Mouse (Mus musculus) thymus, adult 2 months (tissue): ENCODE results near the gene Prss42. TPM values are rescaled to one million over a fixed set of nuclear protein-coding genes. Genes with fewer than 3 reads are reported as not detected.

Source experiments
- DNase-seq: peaks from one replicate; pipeline ENCODE4 v3.0.0; 2021
- H3K27ac ChIP-seq: fragments of 200-500 bp; 2 replicates; pipeline ENCODE4 v1.5.1; 2012; ENCODE audit warnings: low read length, control low read depth; ENCODE audit not compliant: control insufficient read depth, insufficient read depth
- H3K27me3 ChIP-seq: fragments of 200-500 bp; 2 replicates; pipeline ENCODE4 v1.6.1; 2012; ENCODE audit warnings: mild to moderate bottlenecking, low read length, moderate library complexity, mixed read lengths; ENCODE audit not compliant: control insufficient read depth, insufficient read depth
- H3K36me3 ChIP-seq: fragments of 200-500 bp; 2 replicates; pipeline ENCODE4 v1.6.1; 2012; ENCODE audit warnings: mild to moderate bottlenecking, low read length, moderate library complexity; ENCODE audit not compliant: control insufficient read depth, insufficient read depth
- H3K4me1 ChIP-seq: fragments of 200-500 bp; replicated peaks from 2 replicates; pipeline ENCODE4 v1.6.1; 2012; ENCODE audit warnings: low read length; ENCODE audit not compliant: control insufficient read depth, insufficient read depth
- H3K4me3 ChIP-seq: fragments of 200-500 bp; 2 replicates; pipeline ENCODE4 v1.5.1; 2012; ENCODE audit warnings: mild to moderate bottlenecking, low read length, control low read depth, moderate library complexity; ENCODE audit not compliant: control insufficient read depth, insufficient read depth
- CTCF ChIP-seq: fragments of 200-500 bp; IDR thresholded peaks from 2 replicates; pipeline ENCODE4 v1.5.1; 2012; ENCODE audit warnings: mild to moderate bottlenecking, control low read depth, low read length, moderate library complexity, borderline replicate concordance; ENCODE audit not compliant: control insufficient read depth, poor library complexity, insufficient read depth; ENCODE audit errors: extremely low read depth
- POLR2A ChIP-seq: fragments of 200-500 bp; IDR thresholded peaks from 2 replicates; pipeline ENCODE4 v1.6.1; 2012; ENCODE audit warnings: mild to moderate bottlenecking, low read length, control low read depth, moderate library complexity; ENCODE audit not compliant: control insufficient read depth, poor library complexity, insufficient read depth; ENCODE audit errors: extremely low read depth
- WGBS: fragments of 180-500 bp; shearing (Covaris S2); methylation state at CpG from one replicate; pipeline ENCODE4 v1.1.7; 2018; 5-methylcytosine and 5-hydroxymethylcytosine counted together
- polyA plus RNA-seq: library from polyadenylated mRNA; depleted of rRNA; stranded (reverse); fragments of >200 nt; gene quantifications from 2 replicates; pipeline ENCODE4 v1.2.3, GENCODE M21; 2012; rRNA removed

The Prss42 gene
- polyA plus RNA-seq, 1 experiment: not detected

- TF ChIP-seq CTCF (no peak), POLR2A (no peak)
- no peak for DNase-seq
Measured at GRCm38 (mm10) chr9:110849162-110849561, 51.2 kb downstream of the Prss42 start.

More at GRCm38 (mm10) chr9:110849162-110849561, 51.2 kb downstream of the Prss42 start:
- no peaks in the 10 kb centered on the region for H3K27me3 ChIP-seq
- H3K27ac ChIP-seq: no peak overlapping the region
- no peak overlapping the region for H3K4me3 ChIP-seq
- H3K36me3 ChIP-seq: no peaks in the 10 kb centered on the region
- H3K4me1 ChIP-seq: no peaks in the 10 kb centered on the region
- 90% methylated on average over 7 of the region's 7 CpGs for WGBS

Other genes starting within 250 kb of the Prss42 start
- 9.2 and 13.2 TPM in 2 replicates for gene Nradd, start 173.7 kb upstream of the Prss42 start, polyA plus RNA-seq
- gene Nbeal2, start 144.0 kb upstream of the Prss42 start, polyA plus RNA-seq: 297 and 301 TPM in 2 replicates
- 105 and 152 TPM in 2 replicates for gene Ccdc12, start 141.7 kb upstream of the Prss42 start, polyA plus RNA-seq
- 2.4 and 293 TPM in 2 replicates for gene Myl3, start 56.3 kb upstream of the Prss42 start, polyA plus RNA-seq
- gene Pth1r, start 51.0 kb upstream of the Prss42 start, polyA plus RNA-seq: 5.4 and 5.8 TPM in 2 replicates
- 0.11 TPM in 1 of 2 replicates, not detected in the other for gene Prss44, start 15.8 kb downstream of the Prss42 start, polyA plus RNA-seq
- gene Prss43, start 28.5 kb downstream of the Prss42 start, polyA plus RNA-seq: not detected in 2 replicates
- gene Prss45, start 36.4 kb downstream of the Prss42 start, polyA plus RNA-seq: not detected in 2 replicates
- 0.08 TPM in 1 of 2 replicates, not detected in the other for gene Prss46, start 46.3 kb downstream of the Prss42 start, polyA plus RNA-seq
- gene Prss50, start 59.8 kb downstream of the Prss42 start, polyA plus RNA-seq: 0.19 and 0.22 TPM in 2 replicates
- gene Als2cl, start 81.7 kb downstream of the Prss42 start, polyA plus RNA-seq: 142 and 145 TPM in 2 replicates
- gene Tmie, start 81.9 kb downstream of the Prss42 start, polyA plus RNA-seq: 11.3 and 12.3 TPM in 2 replicates
- gene Fam240a, start 118.7 kb downstream of the Prss42 start, polyA plus RNA-seq: 0.74 and 1.7 TPM in 2 replicates
- 0.47 and 0.66 TPM in 2 replicates for gene Tdgf1, start 148.0 kb downstream of the Prss42 start, polyA plus RNA-seq
- gene Lrrc2, start 153.4 kb downstream of the Prss42 start, polyA plus RNA-seq: 0.03 and 1.1 TPM in 2 replicates
- gene Rtp3, start 192.4 kb downstream of the Prss42 start, polyA plus RNA-seq: 0.57 and 1.1 TPM in 2 replicates
- gene Ltf, start 221.1 kb downstream of the Prss42 start, polyA plus RNA-seq: 3.5 and 4.9 TPM in 2 replicates